Mouse (Mus musculus) forebrain, embryonic 16.5 days (tissue): ENCODE measurements at regions not wholly inside any gene's neighbourhood (a gene's known extent, or its start where the extent isn't known, plus 50 kb on each side); places are given as distances from the start of the nearest gene placed in this dataset.

Experiments used
- ATAC-seq: fragments of 200-750 bp; cut with Nextera tagmentation; 2 replicates; pipeline ENCODE4 v1.8.0; 2017; ENCODE audit warnings: mild to moderate bottlenecking, moderate library complexity
- H3K27ac ChIP-seq: fragments of 300-500 bp; sonication (generic); 2 replicates; pipeline ENCODE4 v1.5.1; 2014; ENCODE audit warnings: low read length, control low read depth
- H3K27me3 ChIP-seq: fragments of 300-500 bp; sonication (generic); replicated peaks from 2 replicates; pipeline ENCODE4 v1.6.1; 2014; ENCODE audit warnings: low read length; ENCODE audit not compliant: control insufficient read depth, insufficient read depth
- H3K36me3 ChIP-seq: fragments of 300-500 bp; sonication (generic); 2 replicates; pipeline ENCODE4 v1.6.1; 2014; ENCODE audit not compliant: control insufficient read depth, insufficient read depth
- H3K4me1 ChIP-seq: fragments of 300-500 bp; sonication (generic); replicated peaks from 2 replicates; pipeline ENCODE4 v1.6.1; 2014; ENCODE audit warnings: low read length; ENCODE audit not compliant: control insufficient read depth, insufficient read depth
- H3K4me2 ChIP-seq: fragments of 300-500 bp; sonication (generic); 2 replicates; pipeline ENCODE4 v1.6.1; 2014; ENCODE audit warnings: mild to moderate bottlenecking, low read length, control low read depth
- H3K4me3 ChIP-seq: fragments of 300-500 bp; sonication (generic); replicated peaks from 2 replicates; pipeline ENCODE4 v1.5.1; 2014; ENCODE audit warnings: mild to moderate bottlenecking, low read length, control low read depth
- H3K9ac ChIP-seq: fragments of 300-500 bp; sonication (generic); replicated peaks from 2 replicates; pipeline ENCODE4 v1.6.1; 2014; ENCODE audit warnings: low read depth, low read length, control low read depth
- H3K9me3 ChIP-seq: fragments of 300-500 bp; sonication (generic); 2 replicates; pipeline ENCODE4 v1.6.1; 2016; ENCODE audit warnings: low read length; ENCODE audit not compliant: control insufficient read depth
- WGBS: fragments of 180-500 bp; shearing (Covaris S2); extraction: QIAGEN DNeasy Blood & Tissue Kit; methylation state at CpG from one replicate; pipeline ENCODE4 v1.1.7; 2014; 5-methylcytosine and 5-hydroxymethylcytosine counted together

- H3K9me3 ChIP-seq: no peaks in the 10 kb centered on the region
- H3K36me3 ChIP-seq: no peaks in the 10 kb centered on the region
- no peak overlapping the region; the same call in 1 of the 2 replicates for H3K9ac ChIP-seq
- peak overlapping the region; percentile 46 for H3K27ac ChIP-seq
- ATAC-seq: peak; percentile 79
- peak overlapping the region; percentile 8 for H3K4me2 ChIP-seq
- no peaks in the 10 kb centered on the region for H3K27me3 ChIP-seq
- peaks cover 7% of the 10 kb centered on the region for H3K4me1 ChIP-seq
- H3K4me3 ChIP-seq: no peak overlapping the region
- 20% methylated on average over 16 of the region's 16 CpGs for WGBS
Observed at GRCm38 (mm10) chr7:111301791-111302488, 219.1 kb upstream of the Eif4g2 start.

- Histone ChIP-seq H3K4me3 (no peak overlapping the region), H3K4me1 (peaks cover 4% of the 10 kb centered on the region), H3K36me3 (no peaks in the 10 kb centered on the region), H3K9ac (no peak overlapping the region), H3K4me2 (no peak overlapping the region), H3K27ac (no peak overlapping the region), H3K27me3 (no peaks in the 10 kb centered on the region), H3K9me3 (no peaks in the 10 kb centered on the region)
- 0 out of 2 replicates have a peak, but pooled peaks have one; percentile 39 for ATAC-seq
- 66% methylated on average over 9 of the region's 9 CpGs for WGBS
Observed at GRCm38 (mm10) chr7:111297174-111297902, 214.5 kb upstream of the Eif4g2 start.

DNA sequence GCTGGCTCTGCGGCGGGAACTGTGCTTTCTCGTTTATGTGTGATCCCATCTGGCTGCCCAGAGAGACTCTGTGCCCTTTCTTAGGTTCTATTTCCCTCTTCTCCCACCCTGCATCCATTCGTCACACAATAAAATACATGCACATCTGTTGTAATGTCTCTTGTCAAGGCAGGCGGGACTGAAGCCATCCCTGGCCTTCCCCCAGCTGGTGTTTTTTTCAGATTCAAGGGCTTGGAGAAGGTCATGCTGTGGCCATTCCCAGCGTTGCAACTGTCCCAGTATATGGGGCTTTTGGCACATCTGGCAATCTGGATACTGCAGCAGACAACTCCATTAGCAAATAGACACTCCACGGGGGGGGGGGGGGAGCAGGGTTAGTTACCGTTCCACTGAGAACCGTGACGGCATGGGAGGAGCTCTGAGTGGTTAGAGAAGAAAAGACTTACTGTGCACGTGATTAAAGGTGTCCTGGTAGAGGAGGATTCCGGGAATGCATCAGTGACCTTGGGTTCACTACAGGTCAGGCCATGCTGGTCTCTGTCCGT is 200.7 kb upstream of the Eif4g2 start:
- Histone ChIP-seq H3K9ac (no peak overlapping the region), H3K27me3 (no peaks in the 10 kb centered on the region), H3K27ac (no peak overlapping the region), H3K9me3 (no peaks in the 10 kb centered on the region), H3K4me1 (no peaks in the 10 kb centered on the region), H3K36me3 (no peaks in the 10 kb centered on the region), H3K4me3 (no peak overlapping the region), H3K4me2 (no peak overlapping the region)
- 61% methylated on average over 13 of the region's 13 CpGs for WGBS
- ATAC-seq: no peak

- H3K27ac ChIP-seq: no peak overlapping the region
- H3K36me3 ChIP-seq: no peaks in the 10 kb centered on the region
- H3K4me2 ChIP-seq: no peak overlapping the region
- H3K9ac ChIP-seq: no peak overlapping the region
- H3K4me3 ChIP-seq: no peak overlapping the region
- no peaks in the 10 kb centered on the region for H3K4me1 ChIP-seq
- no peaks in the 10 kb centered on the region for H3K9me3 ChIP-seq
- no peaks in the 10 kb centered on the region for H3K27me3 ChIP-seq
- WGBS: 73% methylated on average over 8 of the region's 8 CpGs
- ATAC-seq: no peak
Observed at GRCm38 (mm10) chr7:111282314-111282713, 199.5 kb upstream of the Eif4g2 start.

GRCm38 (mm10) chr7:111277703-111278102 is 194.9 kb upstream of the Eif4g2 start:
- no peak overlapping the region for H3K27ac ChIP-seq
- H3K27me3 ChIP-seq: no peaks in the 10 kb centered on the region
- no peak overlapping the region for H3K4me3 ChIP-seq
- no peaks in the 10 kb centered on the region for H3K36me3 ChIP-seq
- no peaks in the 10 kb centered on the region for H3K9me3 ChIP-seq
- H3K4me1 ChIP-seq: no peaks in the 10 kb centered on the region
- H3K4me2 ChIP-seq: no peak overlapping the region
- H3K9ac ChIP-seq: no peak overlapping the region
- 87% methylated on average over 3 of the region's 3 CpGs for WGBS
- no peak for ATAC-seq

- H3K4me2 ChIP-seq: no peak overlapping the region
- H3K9me3 ChIP-seq: no peaks in the 10 kb centered on the region
- 84% methylated on average over 5 of the region's 5 CpGs for WGBS
- H3K36me3 ChIP-seq: no peaks in the 10 kb centered on the region
- no peak overlapping the region for H3K4me3 ChIP-seq
- H3K4me1 ChIP-seq: no peaks in the 10 kb centered on the region
- no peak overlapping the region for H3K9ac ChIP-seq
- H3K27ac ChIP-seq: no peak overlapping the region
- ATAC-seq: 0 out of 2 replicates have a peak, but pooled peaks have one; percentile 6
- H3K27me3 ChIP-seq: no peaks in the 10 kb centered on the region
Observed at GRCm38 (mm10) chr7:111273839-111274238, 191.0 kb upstream of the Eif4g2 start.

GRCm38 (mm10) chr7:111270874-111271273 is 188.0 kb upstream of the Eif4g2 start:
- H3K9me3 ChIP-seq: no peaks in the 10 kb centered on the region
- no peaks in the 10 kb centered on the region for H3K27me3 ChIP-seq
- no peak overlapping the region for H3K9ac ChIP-seq
- H3K4me3 ChIP-seq: no peak overlapping the region
- no peak for ATAC-seq
- 77% methylated on average over 4 of the region's 4 CpGs for WGBS
- H3K27ac ChIP-seq: no peak overlapping the region
- no peaks in the 10 kb centered on the region for H3K36me3 ChIP-seq
- no peaks in the 10 kb centered on the region for H3K4me1 ChIP-seq
- H3K4me2 ChIP-seq: no peak overlapping the region

DNA sequence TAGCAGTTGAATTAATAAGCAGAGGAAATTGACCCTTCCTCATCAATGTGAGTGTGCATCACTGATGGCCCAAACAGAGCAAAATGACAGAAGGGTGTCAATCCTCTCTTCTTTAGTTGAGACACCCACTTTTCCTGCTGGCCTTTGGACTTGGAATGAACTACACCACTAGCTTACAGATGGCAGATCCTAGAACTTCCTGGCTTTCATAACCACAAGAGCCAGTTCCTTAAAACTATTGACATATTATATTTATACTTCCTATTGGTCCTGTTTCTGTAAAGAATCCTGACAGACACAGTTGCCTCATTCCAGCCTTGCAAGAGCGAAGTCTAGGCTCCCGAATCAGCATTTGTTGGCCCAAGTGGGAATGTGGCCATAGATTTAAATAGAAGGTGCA is 185.4 kb upstream of the Eif4g2 start:
- no peak for ATAC-seq
- no peak overlapping the region for H3K4me3 ChIP-seq
- H3K36me3 ChIP-seq: no peaks in the 10 kb centered on the region
- H3K27me3 ChIP-seq: no peaks in the 10 kb centered on the region
- 98% methylated on average over 2 of the region's 2 CpGs for WGBS
- no peaks in the 10 kb centered on the region for H3K9me3 ChIP-seq
- no peaks in the 10 kb centered on the region for H3K4me1 ChIP-seq
- no peak overlapping the region for H3K4me2 ChIP-seq
- H3K9ac ChIP-seq: no peak overlapping the region
- H3K27ac ChIP-seq: no peak overlapping the region

DNA sequence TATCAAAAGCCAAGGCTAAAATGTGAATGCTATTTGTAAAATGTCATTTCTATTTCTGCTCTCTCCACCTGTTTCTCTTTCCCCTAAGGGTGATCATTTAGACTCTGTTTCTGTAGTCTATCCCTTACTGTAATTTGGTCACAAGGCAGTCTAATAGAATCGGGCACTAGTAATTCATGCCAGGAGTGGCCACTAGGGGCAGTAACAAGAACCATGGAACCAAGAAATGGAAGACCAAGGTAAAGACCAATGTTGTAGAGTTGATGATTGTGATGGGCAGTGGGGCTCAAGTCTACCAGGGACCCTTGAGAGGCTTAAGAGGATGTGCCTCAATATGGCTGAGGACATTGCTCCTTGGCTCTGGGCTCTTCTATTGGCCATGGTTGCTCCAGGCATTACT is 180.5 kb upstream of the Eif4g2 start:
- Histone ChIP-seq H3K9me3 (no peaks in the 10 kb centered on the region), H3K4me3 (no peak overlapping the region), H3K27me3 (no peaks in the 10 kb centered on the region), H3K4me1 (no peaks in the 10 kb centered on the region), H3K27ac (no peak overlapping the region), H3K4me2 (no peak overlapping the region), H3K36me3 (no peaks in the 10 kb centered on the region), H3K9ac (no peak overlapping the region)
- WGBS: 83% methylated on average over 1 of the region's 1 CpGs
- ATAC-seq: no peak
